Mouse (Mus musculus): ENCODE data around the gene Anapc15-ps.

The Anapc15-ps gene

GRCm38 (mm10) chr10:95673351-95673750, at the start of gene Anapc15-ps:
Gene Anapc15-ps, minus strand, starts transcription at chr10:95673451.
- DNase-seq (ENCODE audit: low spot score in 2 of 2): no peak

- DNase-seq (ENCODE audit: low spot score in 2 of 2): peak in 1 of 2 experiments; percentile 40
Measured at GRCm38 (mm10) chr10:95722203-95722611, 49.0 kb upstream of the Anapc15-ps start.

GRCm38 (mm10) chr10:95720181-95720798, 47.0 kb upstream of the Anapc15-ps start:
- DNase-seq (ENCODE audit: low spot score in 2 of 2): no peak

- no peak for DNase-seq (ENCODE audit: low spot score in 2 of 2)
Measured at GRCm38 (mm10) chr10:95719472-95719871, 46.2 kb upstream of the Anapc15-ps start.

GRCm38 (mm10) chr10:95718760-95719159, 45.5 kb upstream of the Anapc15-ps start:
- DNase-seq (ENCODE audit: low spot score in 2 of 2): no peak

GRCm38 (mm10) chr10:95717106-95717680, 43.9 kb upstream of the Anapc15-ps start:
- DNase-seq (ENCODE audit: low spot score in 2 of 2): no peak

GRCm38 (mm10) chr10:95715687-95716086, 42.4 kb upstream of the Anapc15-ps start:
- no peak for DNase-seq (ENCODE audit: low spot score in 2 of 2)

GRCm38 (mm10) chr10:95712221-95712620, 39.0 kb upstream of the Anapc15-ps start:
- no peak for DNase-seq (ENCODE audit: low spot score in 2 of 2)

GRCm38 (mm10) chr10:95709903-95710660, 36.8 kb upstream of the Anapc15-ps start:
- no peak for DNase-seq (ENCODE audit: low spot score in 2 of 2)

GRCm38 (mm10) chr10:95709143-95709880, 36.1 kb upstream of the Anapc15-ps start:
- DNase-seq (ENCODE audit: low spot score in 2 of 2): no peak

GRCm38 (mm10) chr10:95708001-95708400, 34.8 kb upstream of the Anapc15-ps start:
- DNase-seq (ENCODE audit: low spot score in 2 of 2): no peak

GRCm38 (mm10) chr10:95706867-95707266, 33.6 kb upstream of the Anapc15-ps start:
- DNase-seq (ENCODE audit: low spot score in 2 of 2): no peak

GRCm38 (mm10) chr10:95705747-95706146, 32.5 kb upstream of the Anapc15-ps start:
- no peak for DNase-seq (ENCODE audit: low spot score in 2 of 2)

GRCm38 (mm10) chr10:95704847-95705246, 31.6 kb upstream of the Anapc15-ps start:
- DNase-seq (ENCODE audit: low spot score in 2 of 2): no peak

- no peak for DNase-seq (ENCODE audit: low spot score in 2 of 2)
Measured at GRCm38 (mm10) chr10:95703730-95704129, 30.5 kb upstream of the Anapc15-ps start.

GRCm38 (mm10) chr10:95700422-95700821, 27.2 kb upstream of the Anapc15-ps start:
- DNase-seq (ENCODE audit: low spot score in 2 of 2): no peak

GRCm38 (mm10) chr10:95698920-95699714, 25.9 kb upstream of the Anapc15-ps start:
- no peak for DNase-seq (ENCODE audit: low spot score in 2 of 2)

- DNase-seq (ENCODE audit: low spot score in 2 of 2): no peak
Measured at GRCm38 (mm10) chr10:95696253-95696641, 23.0 kb upstream of the Anapc15-ps start.

- DNase-seq (ENCODE audit: low spot score in 2 of 2): no peak
Measured at GRCm38 (mm10) chr10:95695603-95696252, 22.5 kb upstream of the Anapc15-ps start.

GRCm38 (mm10) chr10:95694559-95695251, 21.5 kb upstream of the Anapc15-ps start:
- DNase-seq (ENCODE audit: low spot score in 2 of 2): no peak

All from spleen, postnatal 10 days (tissue).